ENCODE assay signal across 18 mouse cellular contexts in genomic region chr4:134750825-134751224, GRCm38 (mm10). TPM values are rescaled to one million over a fixed set of nuclear protein-coding genes. Genes with fewer than 3 reads are reported as not detected.
DNase-seq lines count a peak whose midpoint lies in the region; ATAC-seq and TF ChIP-seq lines count a peak whose summit lies in the region.
"Had no signal": no experiment of that assay in that cellular context is flagged by ENCODE, and none has a peak within 500 bp of the region (broad histone marks: within the 10 kb centered on the region; RNA-seq: fewer than 3 reads in every experiment).

No protein-coding gene starts in this region.

- peak overlapping the region; percentile 18; the same call in 1 of the 2 replicates for H3K27ac ChIP-seq in lung, embryonic 14.5 days (ENCODE audit: low read depth)
- peak overlapping the region; percentile 58 for H3K27ac ChIP-seq in embryonic facial prominence, embryonic 15.5 days (replicated peaks)
- peak overlapping the region; percentile 90 for H3K27ac ChIP-seq in liver, embryonic 13.5 days
- H3K27ac ChIP-seq in forebrain, embryonic 16.5 days (ENCODE audit: low read length), result no peak overlapping the region
- H3K27ac ChIP-seq: gastrocnemius, adult 2 months; hindbrain, embryonic 12.5 days had no signal

- peaks cover 15% of the 10 kb centered on the region for H3K4me1 ChIP-seq in lung, embryonic 14.5 days (ENCODE audit: insufficient read depth)
- peaks cover 61% of the 10 kb centered on the region for H3K4me1 ChIP-seq in embryonic facial prominence, embryonic 15.5 days
- peaks cover 85% of the 10 kb centered on the region for H3K4me1 ChIP-seq in liver, embryonic 13.5 days (replicated peaks)
- H3K4me1 ChIP-seq in forebrain, embryonic 16.5 days (replicated peaks; ENCODE audit: control insufficient read depth, insufficient read depth, low read length), result peaks cover 2% of the 10 kb centered on the region; the same call in 1 of the 2 replicates

- H3K4me2 ChIP-seq in lung, embryonic 14.5 days, result no peak overlapping the region
- H3K4me2 ChIP-seq in embryonic facial prominence, embryonic 15.5 days (replicated peaks), result no peak overlapping the region
- H3K4me2 ChIP-seq in liver, embryonic 13.5 days, result no peak overlapping the region
- no peak overlapping the region for H3K4me2 ChIP-seq in forebrain, embryonic 16.5 days (ENCODE audit: low read length)
- H3K4me2 ChIP-seq: heart, embryonic 12.5 days; hindbrain, embryonic 12.5 days had no signal

- H3K36me3 ChIP-seq in lung, embryonic 14.5 days (ENCODE audit: insufficient read depth), result peaks cover 60% of the 10 kb centered on the region
- peaks cover 53% of the 10 kb centered on the region for H3K36me3 ChIP-seq in embryonic facial prominence, embryonic 15.5 days
- H3K36me3 ChIP-seq in liver, embryonic 13.5 days, result peaks cover 88% of the 10 kb centered on the region
- H3K36me3 ChIP-seq in forebrain, embryonic 16.5 days (ENCODE audit: control insufficient read depth, insufficient read depth), result no peaks in the 10 kb centered on the region
- H3K36me3 ChIP-seq: hindbrain, embryonic 12.5 days had no signal

- TF ChIP-seq CTCF in lung, embryonic 14.5 days (IDR thresholded peaks at IDR 0.05; ENCODE audit: low read depth), result no peak

- DNase-seq in lung, embryonic 14.5 days, result no peak
- DNase-seq in lung, postnatal 14 days, result no peak
- DNase-seq in CD4-positive, CD25-positive, alpha-beta regulatory T cell, adult 2 months (ENCODE audit: low read depth, low spot score), result peak; percentile 51
- no peak for DNase-seq in liver, embryonic 13.5 days
- DNase-seq in testis, postnatal 14 days (ENCODE audit: low spot score), result no peak
- DNase-seq in left cerebral cortex, postnatal 25 days (ENCODE audit: low spot score in 2 of 2), result no peak
- DNase-seq: adrenal gland, postnatal 36 days; cerebellum, adult 2 months; gastrocnemius, adult 2 months; heart, postnatal 14 days; kidney, adult 2 months; kidney, postnatal 36 days; layer of hippocampus, adult 9-11 months; right cerebral cortex, adult 18-20 months had no signal

- no peaks in the 10 kb centered on the region for H3K9me3 ChIP-seq in lung, embryonic 14.5 days (ENCODE audit: low read depth, low read length)
- no peaks in the 10 kb centered on the region for H3K9me3 ChIP-seq in embryonic facial prominence, embryonic 15.5 days (replicated peaks)
- H3K9me3 ChIP-seq in liver, embryonic 13.5 days (replicated peaks), result no peaks in the 10 kb centered on the region
- H3K9me3 ChIP-seq in forebrain, embryonic 16.5 days (ENCODE audit: control insufficient read depth, low read length), result no peaks in the 10 kb centered on the region
- H3K9me3 ChIP-seq: heart, embryonic 12.5 days; hindbrain, embryonic 12.5 days had no signal

- no peak for ATAC-seq in lung, embryonic 14.5 days (ENCODE audit: insufficient read depth)
- no peak for ATAC-seq in embryonic facial prominence, embryonic 15.5 days (ENCODE audit: insufficient number of reproducible peaks, low FRiP score, low TSS enrichment, low read depth)
- ATAC-seq in liver, embryonic 13.5 days (ENCODE audit: low read depth), result no peak
- ATAC-seq in forebrain, embryonic 16.5 days, result no peak

- no peak overlapping the region for H3K4me3 ChIP-seq in lung, embryonic 14.5 days (ENCODE audit: low read depth, low read length)
- H3K4me3 ChIP-seq in embryonic facial prominence, embryonic 15.5 days (replicated peaks), result no peak overlapping the region
- no peak overlapping the region for H3K4me3 ChIP-seq in liver, embryonic 13.5 days (replicated peaks)
- no peak overlapping the region for H3K4me3 ChIP-seq in forebrain, embryonic 16.5 days (replicated peaks; ENCODE audit: low read length)
- H3K4me3 ChIP-seq: gastrocnemius, adult 2 months; heart, embryonic 12.5 days; hindbrain, embryonic 12.5 days had no signal

- H3K27me3 ChIP-seq in lung, embryonic 14.5 days (ENCODE audit: insufficient read depth, low read length), result no peaks in the 10 kb centered on the region
- H3K27me3 ChIP-seq in embryonic facial prominence, embryonic 15.5 days, result peaks cover 4% of the 10 kb centered on the region; the same call in 1 of the 2 replicates
- no peaks in the 10 kb centered on the region for H3K27me3 ChIP-seq in liver, embryonic 13.5 days
- H3K27me3 ChIP-seq in forebrain, embryonic 16.5 days (replicated peaks; ENCODE audit: control insufficient read depth, insufficient read depth, low read length), result no peaks in the 10 kb centered on the region
- H3K27me3 ChIP-seq: heart, embryonic 12.5 days; hindbrain, embryonic 12.5 days had no signal

- H3K9ac ChIP-seq in lung, embryonic 14.5 days, result no peak overlapping the region
- H3K9ac ChIP-seq in embryonic facial prominence, embryonic 15.5 days, result no peak overlapping the region
- no peak overlapping the region for H3K9ac ChIP-seq in liver, embryonic 13.5 days
- H3K9ac ChIP-seq in forebrain, embryonic 16.5 days (replicated peaks; ENCODE audit: low read depth, low read length), result no peak overlapping the region
- H3K9ac ChIP-seq: heart, embryonic 12.5 days; hindbrain, embryonic 12.5 days had no signal

- WGBS in lung, embryonic 14.5 days, result 78% methylated on average over 6 of the region's 6 CpGs
- 61% methylated on average over 6 of the region's 6 CpGs for WGBS in embryonic facial prominence, embryonic 15.5 days
- WGBS in liver, embryonic 13.5 days (ENCODE audit: insufficient replicate concordance), result 74% methylated on average over 6 of the region's 6 CpGs
- WGBS in forebrain, embryonic 16.5 days, result 79% methylated on average over 6 of the region's 6 CpGs

- intact Hi-C loops in left cerebral cortex, postnatal 25 days (cut with DNase I), result no loop called here

RNA-seq across cellular contexts. Expression of gene Ldlrap1, which starts 17.0 kb away (rescaled TPM):
- 21.2 and 22.2 TPM in 2 replicates for polyA plus RNA-seq in lung, embryonic 14.5 days (2014; fragmentation: Nextera tagmentation; extraction: Ambion mirVana)
- 36.7 and 37.6 TPM in 2 replicates for polyA plus RNA-seq in embryonic facial prominence, embryonic 15.5 days (2015; fragmentation: Nextera tagmentation; extraction: Ambion mirVana)
- polyA plus RNA-seq in liver, embryonic 13.5 days (2015; fragmentation: Nextera tagmentation; extraction: Ambion mirVana), result 20.3 and 23.1 TPM in 2 replicates
- total RNA-seq in left cerebral cortex, postnatal 25 days (2021), result 1 to 10 TPM; 2.7 TPM
- polyA plus RNA-seq in forebrain, embryonic 16.5 days (2015; fragmentation: Nextera tagmentation; extraction: Ambion mirVana), result 2.9 and 3.3 TPM in 2 replicates

RNA-seq across cellular contexts. Expression of gene Man1c1, which starts 46.7 kb away (rescaled TPM):
- polyA plus RNA-seq in lung, embryonic 14.5 days (2014; fragmentation: Nextera tagmentation; extraction: Ambion mirVana), result 3.3 and 4.3 TPM in 2 replicates
- polyA plus RNA-seq in embryonic facial prominence, embryonic 15.5 days (2015; fragmentation: Nextera tagmentation; extraction: Ambion mirVana), result 5.0 and 5.6 TPM in 2 replicates
- 1.2 and 1.3 TPM in 2 replicates for polyA plus RNA-seq in liver, embryonic 13.5 days (2015; fragmentation: Nextera tagmentation; extraction: Ambion mirVana)
- 10 to 100 TPM; 42.3 to 42.7 TPM for total RNA-seq in left cerebral cortex, postnatal 25 days (2021)
- 2.3 and 2.9 TPM in 2 replicates for polyA plus RNA-seq in forebrain, embryonic 16.5 days (2015; fragmentation: Nextera tagmentation; extraction: Ambion mirVana)
